Mouse (Mus musculus) layer of hippocampus, postnatal 10 days (tissue): Measurements from ENCODE around the gene Xxylt1. TPM values are rescaled to one million over a fixed set of nuclear protein-coding genes. Genes with fewer than 3 reads are reported as not detected.

ENCODE experiments used
- DNase-seq, 2 experiments: peaks; one replicate each; pipeline ENCODE4 v3.0.0; 2021; ENCODE audit warnings: low spot score in 2 of 2
- total RNA-seq, 2 experiments: library from RNA; stranded (reverse); gene quantifications; 2 replicates each; pipeline ENCODE4 v1.2.3; 2021

Gene Xxylt1
- total RNA-seq, 2 experiments from 2014 or later, result 21.8 to 22.6 TPM

DNA sequence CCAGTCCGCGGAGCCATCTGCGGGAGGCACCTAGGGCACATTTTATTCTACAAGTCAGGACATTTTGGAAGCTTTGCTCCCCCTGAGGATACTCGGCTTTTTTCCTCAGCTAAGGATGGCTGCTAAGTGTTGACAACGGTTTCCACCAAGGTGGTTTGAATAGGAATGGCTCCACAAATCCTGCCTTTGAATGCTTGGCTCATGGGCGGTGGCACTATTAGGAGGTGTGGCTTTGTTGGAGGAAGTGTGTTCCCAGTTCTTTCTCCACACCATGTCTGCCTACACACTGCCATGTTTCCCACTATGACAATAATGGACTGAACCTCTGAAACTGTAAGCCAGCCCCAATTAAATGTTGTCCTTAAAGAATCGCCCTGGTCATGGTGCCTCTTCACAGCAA is 55.7 kb downstream of the Xxylt1 start:
- no peak for DNase-seq

DNA sequence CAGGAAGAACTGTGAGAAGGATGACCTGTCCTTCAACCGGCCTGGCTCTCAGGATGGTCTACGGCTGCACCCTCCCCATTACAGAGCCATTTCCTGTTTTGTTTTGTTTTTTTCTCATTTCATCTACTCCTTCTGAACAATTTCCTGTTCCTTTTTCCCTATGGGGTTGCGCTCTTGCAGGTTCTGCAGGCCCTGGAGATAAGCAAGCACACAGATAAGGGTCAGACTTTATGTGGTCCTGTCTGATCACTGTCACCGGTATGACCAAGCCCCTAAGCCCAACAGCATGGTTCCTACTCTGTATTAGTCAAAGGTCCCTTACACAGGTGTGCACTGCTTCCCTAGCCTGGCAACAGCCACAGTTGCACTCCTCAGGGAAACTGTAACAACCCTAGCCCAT is 56.2 kb downstream of the Xxylt1 start:
- no peak for DNase-seq

DNA sequence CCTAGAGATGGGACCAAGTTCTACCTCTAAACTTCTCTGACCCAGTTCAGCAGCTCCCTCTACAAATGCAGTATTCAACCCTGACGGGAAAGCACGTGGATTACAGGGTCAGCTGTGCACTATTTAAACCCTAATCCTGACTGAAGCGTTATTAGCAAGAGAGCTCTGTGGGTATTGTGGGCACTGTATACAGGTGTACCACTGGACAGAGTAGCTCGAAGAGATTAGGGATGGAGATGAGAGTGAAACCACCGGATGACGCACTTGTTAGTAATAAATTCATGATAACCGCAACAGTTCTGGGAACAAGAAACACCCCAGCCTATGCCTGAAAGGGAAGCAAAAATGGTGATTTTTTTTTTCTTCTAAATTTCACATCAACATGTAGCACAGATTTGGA is 57.0 kb downstream of the Xxylt1 start:
- no peak for DNase-seq

DNA sequence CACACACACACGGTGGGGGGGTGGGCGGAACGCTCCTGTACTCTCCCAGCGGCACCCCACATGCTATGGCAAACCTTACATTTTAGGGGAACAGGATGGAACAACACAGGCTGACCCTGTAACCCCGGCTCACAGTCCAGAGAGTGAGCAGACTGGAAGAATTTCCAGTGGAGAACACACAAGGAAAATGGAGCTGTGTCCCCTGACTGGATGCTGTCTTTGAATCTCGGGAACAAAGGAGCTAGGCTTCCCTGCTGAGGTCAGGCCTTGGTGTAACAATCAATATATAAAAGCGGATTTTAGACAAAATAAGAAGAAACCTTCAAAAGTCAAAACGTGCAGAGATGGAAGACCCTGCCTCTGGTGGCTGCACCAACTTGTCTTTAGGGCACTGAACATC is 57.4 kb downstream of the Xxylt1 start:
- DNase-seq, result no peak

DNA sequence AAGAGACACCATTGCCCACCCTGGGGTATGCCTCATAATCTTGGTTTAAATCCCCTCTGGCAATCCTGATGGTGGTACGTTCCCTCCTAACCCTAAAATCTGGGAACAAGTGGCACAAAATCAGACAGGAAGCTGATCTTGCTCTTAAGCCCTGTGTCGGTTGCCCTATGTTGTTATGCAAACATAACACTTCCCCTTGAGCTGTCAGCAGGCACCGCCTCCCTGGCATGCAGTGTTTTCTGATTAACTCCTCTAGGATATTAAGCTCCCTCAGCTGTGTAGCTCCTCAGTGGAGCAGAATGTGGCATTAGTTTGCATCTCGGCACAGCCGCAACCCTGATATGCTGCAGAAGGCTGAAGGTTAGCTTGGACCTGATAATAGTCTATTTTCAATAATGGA is 58.9 kb downstream of the Xxylt1 start:
- no peak for DNase-seq

DNA sequence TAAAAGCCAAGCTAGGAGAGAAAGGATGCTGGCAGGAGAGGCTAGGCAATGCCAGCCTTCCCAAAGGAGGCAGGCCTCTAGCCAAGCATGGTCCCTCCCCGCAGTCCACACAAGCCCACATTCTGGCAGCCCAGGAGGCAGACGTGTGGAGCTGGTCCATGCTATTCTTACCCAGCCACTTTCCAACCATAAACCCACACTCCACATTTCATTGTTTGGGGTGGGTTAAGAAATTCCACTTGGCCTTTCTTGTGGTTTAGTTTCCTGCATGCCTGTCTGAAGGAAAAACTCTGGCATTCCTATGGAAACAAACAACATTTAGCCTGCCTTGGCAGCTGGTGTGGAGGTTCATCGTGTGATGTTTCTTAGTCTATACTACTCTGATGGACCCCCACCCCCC is 61.7 kb downstream of the Xxylt1 start:
- peak in 1 of 2 experiments; percentile 43 for DNase-seq

DNA sequence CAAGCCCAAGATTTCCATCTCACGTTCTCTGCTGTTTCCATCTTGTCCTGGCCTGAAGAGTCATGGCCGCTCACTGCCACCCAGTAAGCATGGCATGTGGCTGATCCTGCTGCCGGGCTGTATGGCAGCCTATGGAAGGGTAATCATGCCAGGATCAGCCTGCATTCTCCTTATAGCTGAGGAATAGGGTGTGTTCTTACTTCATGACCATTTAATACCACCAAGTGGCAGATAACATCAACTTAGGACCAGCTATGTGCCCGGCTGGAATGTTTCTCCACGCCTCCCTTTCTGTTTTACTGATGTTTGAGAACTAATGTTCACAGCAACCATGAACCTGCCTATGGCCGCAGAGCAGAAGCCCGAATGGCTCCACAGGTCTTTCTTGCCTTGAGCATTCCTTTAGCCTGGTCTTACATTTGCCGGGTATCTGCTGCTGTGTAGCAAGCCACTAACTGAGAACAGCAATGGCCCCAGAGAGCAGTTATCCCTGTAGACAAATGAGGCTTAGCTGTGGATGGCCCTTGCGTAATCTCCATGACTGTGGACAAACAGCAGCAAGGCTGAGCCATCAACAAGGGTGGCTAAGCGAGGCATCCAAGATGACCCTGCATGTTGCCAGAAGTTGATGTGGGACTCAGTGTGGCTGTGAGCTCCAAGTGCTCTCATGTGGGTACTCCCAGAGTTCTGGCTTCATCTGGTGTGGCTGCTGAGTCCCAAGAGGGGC is 63.4 kb downstream of the Xxylt1 start:
- DNase-seq, result no peak

DNA sequence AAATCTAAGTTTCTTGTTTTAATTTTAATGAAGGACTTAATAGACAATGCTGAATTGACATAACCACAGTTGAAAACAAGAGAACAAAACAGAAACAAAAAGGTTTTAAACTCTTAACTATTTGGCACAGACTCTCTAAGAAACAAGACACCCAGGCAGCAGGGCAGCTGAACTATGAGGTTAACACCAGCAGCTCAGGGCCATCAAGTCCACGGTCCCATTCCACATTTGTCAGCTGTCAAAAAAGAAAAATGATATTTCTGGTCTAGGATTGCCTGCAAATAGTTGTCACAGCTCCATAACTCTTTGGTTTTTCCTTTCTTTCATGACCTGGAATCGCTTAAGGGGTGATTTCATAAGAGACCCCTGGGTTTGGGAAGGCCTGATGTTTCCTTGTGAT is 64.6 kb downstream of the Xxylt1 start:
- no peak for DNase-seq

DNA sequence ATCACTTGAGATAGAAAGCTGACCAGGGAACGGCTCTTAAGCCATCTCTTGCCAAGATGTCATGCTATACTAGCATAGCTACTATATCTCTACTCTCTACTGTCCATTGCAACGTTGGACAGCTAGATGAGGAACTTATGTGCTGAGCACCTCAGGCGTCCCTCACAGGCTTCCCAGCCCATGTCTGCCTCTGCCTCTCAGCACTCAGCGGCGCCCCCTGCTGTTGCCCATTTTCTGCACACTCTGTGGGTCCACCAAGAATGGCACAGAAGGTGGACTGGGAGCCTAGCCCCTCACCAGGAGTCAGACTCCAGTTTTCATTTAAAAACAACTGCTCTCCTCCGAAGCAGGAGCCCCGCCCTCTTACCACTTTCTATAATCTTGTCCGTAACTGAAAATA is 65.1 kb downstream of the Xxylt1 start:
- DNase-seq, result no peak

DNA sequence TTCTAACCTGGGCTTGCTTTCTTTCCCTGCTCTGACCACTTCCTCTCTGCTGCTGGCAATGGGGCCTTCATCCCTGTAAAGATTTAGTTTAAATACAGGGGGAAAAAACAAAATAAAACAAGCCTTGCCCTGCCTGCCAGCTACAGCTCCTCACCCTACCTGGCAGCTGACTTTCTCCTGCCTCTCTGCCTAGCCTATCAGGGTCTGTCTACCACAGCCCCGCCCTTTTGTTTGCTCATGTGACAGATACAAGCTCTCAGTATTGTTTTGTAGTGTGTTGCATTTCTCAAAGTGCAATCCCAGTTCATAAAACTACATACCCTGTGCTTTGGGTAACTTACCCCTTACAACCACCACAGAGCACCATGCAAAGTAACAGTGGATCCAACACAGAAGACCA is 66.0 kb downstream of the Xxylt1 start:
- DNase-seq, result no peak

DNA sequence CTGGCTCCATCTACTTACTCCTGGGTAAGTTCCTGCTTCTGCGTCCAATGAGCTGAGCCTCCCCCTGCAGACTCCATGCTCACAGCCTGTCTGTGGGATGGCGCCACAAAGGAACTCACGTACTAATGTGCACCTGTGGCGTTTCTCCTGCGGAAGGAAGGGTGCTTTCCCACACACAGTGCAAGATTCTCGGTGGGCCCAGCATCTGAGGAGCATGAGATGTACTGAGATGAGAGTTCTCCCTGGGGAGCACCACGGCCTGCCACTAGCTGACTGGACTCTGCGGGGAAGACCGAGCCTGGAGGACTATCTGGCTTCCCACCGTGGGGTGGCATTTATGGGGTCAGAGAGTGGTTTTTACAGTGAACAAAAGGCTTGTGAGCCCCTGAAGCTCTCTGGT is 69.0 kb downstream of the Xxylt1 start:
- DNase-seq, result no peak

DNA sequence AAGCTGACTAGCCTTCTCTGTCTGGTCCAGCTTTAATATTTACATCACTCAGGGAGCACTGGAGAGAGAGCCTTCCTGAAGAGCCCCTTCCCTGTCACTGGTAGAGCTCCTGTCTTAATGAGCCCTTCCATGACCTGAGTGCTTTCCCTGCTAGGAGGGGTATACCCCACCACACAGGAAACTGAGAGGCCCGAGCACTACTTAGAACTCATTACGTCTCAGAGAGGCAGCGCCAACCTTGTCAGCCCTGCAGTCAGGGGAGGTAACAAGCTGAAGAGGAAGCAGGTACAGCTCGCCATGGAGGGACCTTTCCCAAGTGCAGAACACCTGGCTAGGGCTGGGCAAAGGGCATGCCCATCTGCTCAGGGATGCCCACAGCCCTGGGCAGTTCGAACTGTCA is 70.8 kb downstream of the Xxylt1 start:
- no peak for DNase-seq

DNA sequence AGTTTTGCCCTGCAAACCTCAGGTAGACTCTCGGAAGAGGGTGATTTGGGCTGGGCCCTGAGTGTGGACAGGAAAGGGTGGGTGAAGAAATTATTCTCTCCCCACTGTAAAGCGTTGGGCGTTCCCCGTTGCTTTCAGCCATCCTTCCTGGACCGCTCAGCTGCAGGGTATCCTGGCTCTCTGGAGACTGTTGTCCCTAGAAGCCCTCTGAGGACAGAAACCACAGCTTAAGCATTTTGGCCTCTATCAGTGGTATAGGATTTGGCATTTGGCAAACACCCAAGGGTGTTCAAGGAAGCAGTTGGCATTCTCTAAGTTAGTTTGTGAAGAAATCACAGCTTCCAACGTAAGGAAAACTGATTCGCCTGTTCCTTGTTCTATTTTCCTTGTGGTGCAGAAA is 72.9 kb downstream of the Xxylt1 start:
- DNase-seq, result no peak

DNA sequence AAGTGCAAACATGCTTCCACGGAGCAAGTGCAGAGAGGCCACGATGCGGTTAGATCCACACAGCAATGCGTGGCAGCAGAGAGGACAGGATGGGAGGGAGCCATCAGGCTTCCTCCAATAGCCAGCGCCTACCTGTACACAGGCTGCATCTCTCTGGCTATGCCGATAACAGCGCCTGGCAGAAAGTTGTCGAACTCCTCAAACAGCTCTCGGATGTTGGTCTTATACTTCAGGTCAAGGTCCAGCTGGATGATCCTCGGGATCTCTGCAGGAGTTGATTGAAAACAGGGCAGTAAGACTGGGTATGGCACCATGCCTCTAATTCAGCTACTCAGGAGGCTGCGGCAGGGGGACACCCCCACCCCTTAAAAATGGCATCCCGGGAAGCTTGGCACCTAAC is 73.7 kb downstream of the Xxylt1 start:
- no peak for DNase-seq

DNA sequence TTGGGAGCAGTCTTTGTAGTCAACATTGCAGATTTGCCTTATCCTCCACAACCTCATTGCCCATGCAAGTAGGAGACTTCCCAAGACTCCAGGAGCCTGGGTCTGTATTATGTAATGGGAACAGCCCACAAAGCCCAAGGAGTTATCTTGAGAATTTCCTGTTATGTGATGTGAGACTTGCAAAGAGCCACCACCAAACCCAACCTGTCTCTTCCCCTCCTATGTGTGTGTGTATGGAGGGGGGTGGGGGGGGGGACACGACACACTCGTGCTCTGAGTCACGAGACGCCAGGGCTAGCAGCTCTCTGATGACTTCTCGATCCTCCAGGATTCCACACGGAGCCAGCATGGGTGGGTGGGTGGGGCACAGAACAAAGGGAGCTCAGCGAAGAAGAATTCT is 75.5 kb downstream of the Xxylt1 start:
- DNase-seq, result no peak

DNA sequence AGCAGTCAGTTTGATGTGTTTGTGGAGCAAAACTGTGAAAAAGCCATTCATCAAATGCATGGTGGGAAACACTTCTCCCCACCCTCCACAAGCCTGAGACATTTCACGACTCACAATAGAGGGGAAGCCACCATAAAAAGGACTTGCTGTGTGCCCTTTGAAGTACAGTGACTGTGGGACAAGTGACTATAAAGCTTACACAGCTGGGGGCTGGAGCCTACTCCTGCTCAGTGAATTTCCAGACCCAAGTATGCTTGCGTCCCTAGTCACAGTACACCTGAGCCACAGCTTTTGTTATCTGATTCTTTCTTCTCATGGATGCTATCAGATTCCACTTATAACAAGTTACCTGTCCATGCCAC is 76.9 kb downstream of the Xxylt1 start:
- DNase-seq, result no peak

DNA sequence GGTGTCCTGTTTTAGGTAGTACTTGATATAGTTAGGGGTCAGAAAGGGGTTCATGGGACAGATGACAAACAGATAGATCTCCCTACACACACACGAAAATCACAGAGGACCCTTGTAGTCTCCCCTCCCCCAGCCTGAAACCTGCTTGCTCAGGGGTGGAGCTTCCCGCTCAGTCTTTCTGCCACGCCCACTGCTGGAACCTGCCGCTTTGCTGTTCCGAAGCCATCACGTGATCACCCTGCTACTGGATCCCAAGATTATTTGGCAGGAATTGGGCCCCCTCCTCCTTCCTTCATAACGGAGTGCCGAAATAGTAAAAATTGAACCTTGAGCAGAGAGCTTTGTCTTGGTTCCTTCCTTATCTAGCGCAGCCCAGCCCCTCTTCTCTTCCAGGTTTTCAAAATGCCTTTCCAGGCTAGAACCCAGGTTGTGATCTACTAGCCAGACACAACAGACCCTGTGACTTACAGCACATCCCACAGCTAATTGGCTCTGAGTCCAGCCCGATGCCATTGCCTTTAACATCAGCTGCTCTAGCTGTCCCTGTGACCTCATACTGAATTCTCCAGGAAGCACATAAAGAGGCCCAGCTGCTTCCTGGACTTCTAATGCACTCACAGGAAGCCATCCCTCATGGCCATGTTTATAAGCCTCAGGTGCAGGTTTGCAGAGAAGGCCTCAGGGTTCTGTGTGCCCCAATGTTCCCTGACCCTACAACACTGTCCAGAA is 77.5 kb downstream of the Xxylt1 start:
- peak in 1 of 2 experiments; percentile 45 for DNase-seq

DNA sequence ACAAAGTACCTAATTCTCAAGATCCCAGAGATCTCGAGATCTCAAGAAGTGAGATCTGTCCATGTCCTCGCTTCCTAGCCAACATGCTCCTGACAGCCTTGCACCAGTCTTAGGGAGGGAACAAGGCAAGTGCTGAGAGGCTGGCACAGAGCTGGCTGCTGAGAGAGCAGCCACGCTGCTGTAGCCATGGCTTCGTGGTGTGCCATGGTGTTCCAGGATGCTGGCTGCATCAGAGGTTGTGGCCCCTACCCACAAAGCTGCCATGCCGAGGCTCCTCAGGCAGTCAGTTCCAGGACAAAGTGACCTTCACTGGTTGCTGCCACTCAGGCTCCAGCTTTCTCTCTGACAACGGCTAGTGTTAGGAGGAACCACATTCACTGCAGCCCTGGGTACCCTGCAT is 78.3 kb downstream of the Xxylt1 start:
- peak; percentile 26 to 33 for DNase-seq

DNA sequence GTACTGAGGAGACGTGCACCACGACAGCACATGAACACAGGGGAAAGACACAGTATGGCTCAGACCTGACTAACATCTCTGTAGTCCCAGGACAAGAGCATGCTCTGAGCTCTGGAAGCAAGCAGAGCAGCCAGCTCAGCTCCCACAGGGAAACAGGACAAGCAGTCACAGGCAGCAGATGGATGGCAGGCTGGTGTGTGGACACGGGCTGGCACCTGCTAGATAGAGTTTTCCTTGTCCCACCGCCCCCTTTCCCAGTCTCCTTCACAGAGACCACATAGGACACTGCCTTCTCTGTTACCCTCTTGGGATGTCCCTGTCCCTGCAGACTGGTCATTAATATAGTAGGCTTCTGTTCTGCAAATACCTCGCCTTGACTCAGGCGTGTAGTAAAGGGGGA is 79.1 kb downstream of the Xxylt1 start:
- DNase-seq, result peak; percentile 47 to 51

DNA sequence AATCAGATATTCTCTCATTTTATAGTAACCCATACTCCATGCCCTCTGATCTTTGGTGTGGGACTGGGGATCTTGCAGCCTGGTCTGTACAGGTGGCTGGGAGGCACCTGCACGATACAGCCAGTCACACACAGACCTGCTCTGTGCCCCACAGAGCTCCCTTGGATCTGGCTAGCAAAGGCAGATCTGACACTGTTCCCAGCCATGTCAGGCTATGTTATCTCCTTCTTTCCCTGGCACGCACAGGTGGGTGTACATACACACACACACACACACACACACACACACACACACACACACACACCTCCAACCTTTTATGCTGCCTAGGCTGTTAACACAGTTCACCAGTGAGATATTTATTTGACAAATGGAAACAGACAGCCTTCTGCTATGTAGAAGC is 82.5 kb downstream of the Xxylt1 start:
- DNase-seq, result no peak

DNA sequence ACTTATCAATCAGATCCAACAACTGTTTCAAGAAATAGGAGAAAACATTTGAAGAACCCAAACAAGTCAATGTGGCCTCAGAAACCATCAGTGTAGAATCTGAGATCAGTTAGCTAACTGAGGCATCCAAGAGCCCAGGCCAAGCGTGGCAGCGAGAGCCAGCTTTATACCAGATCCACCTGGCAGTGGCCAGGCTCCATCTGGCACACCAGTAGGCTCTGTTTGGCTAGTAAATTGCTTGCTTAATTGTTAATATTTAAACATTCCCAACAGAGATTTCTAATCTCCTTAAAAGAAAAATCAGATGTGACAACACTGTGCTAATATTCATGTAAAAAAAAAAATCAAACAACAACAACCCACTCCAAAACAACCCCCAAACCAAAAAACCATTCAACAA is 83.2 kb downstream of the Xxylt1 start:
- peak; percentile 47 to 49 for DNase-seq

DNA sequence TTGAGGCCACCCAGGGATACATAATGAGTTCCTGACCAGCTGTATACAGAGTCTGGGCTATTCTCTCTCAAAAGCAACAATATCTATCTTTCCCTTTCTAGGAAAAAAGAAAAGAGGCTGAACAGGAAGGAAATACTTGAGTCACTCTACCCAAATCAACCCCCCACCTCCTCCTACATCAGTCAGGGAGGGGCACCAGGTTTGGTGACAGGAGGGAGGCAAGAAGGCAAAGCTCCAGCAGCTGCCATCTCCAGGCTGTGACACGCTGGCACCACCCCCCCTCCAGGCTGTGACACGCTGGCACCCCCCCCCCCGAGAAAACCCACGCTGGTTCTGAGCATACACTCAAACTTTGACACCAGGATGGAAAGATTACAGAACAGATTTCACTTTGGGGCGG is 85.8 kb downstream of the Xxylt1 start:
- no peak for DNase-seq

DNA sequence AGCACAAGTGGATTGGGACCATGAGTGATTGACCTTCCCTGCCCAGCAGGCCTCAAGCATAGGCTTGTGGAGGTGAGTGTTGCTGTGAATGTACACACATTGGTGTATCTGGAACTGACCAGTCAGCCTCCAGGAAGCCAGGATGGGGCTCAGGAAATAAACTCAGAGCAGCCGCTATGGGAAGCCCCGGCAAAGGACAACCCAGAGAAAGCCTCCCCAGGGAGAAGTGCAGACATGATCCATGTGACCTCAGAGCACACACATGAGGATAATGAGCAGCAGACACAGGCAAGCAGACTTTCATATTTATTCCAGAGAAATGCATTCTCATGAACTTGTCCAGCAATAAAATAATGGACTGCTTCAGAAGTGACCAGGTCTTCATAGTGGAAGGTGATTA is 86.4 kb downstream of the Xxylt1 start:
- DNase-seq, result no peak
